Mouse (Mus musculus) stomach, embryonic 15.5 days (tissue): Measurements from ENCODE around the gene Vti1a. TPM values are rescaled to one million over a fixed set of nuclear protein-coding genes. Genes with fewer than 3 reads are reported as not detected.

Experiments
- ATAC-seq: fragments of 200-750 bp; cut with Nextera tagmentation; 2 replicates; pipeline ENCODE4 v1.8.0; 2017; ENCODE audit warnings: low read depth, moderate number of reproducible peaks, moderate TSS enrichment; ENCODE audit not compliant: insufficient read depth, low FRiP score
- H3K27ac ChIP-seq: fragments of 300-500 bp; sonication (generic); 2 replicates; pipeline ENCODE4 v1.5.1; 2015; ENCODE audit warnings: mild to moderate bottlenecking, inconsistent platforms
- H3K27me3 ChIP-seq: fragments of 300-500 bp; sonication (generic); replicated peaks from 2 replicates; pipeline ENCODE4 v1.6.1; 2015; ENCODE audit warnings: inconsistent platforms
- H3K36me3 ChIP-seq: fragments of 300-500 bp; sonication (generic); 2 replicates; pipeline ENCODE4 v1.6.1; 2015; ENCODE audit warnings: inconsistent platforms
- H3K4me1 ChIP-seq: fragments of 300-500 bp; sonication (generic); 2 replicates; pipeline ENCODE4 v1.6.1; 2015; ENCODE audit warnings: inconsistent platforms
- H3K4me2 ChIP-seq: fragments of 300-500 bp; sonication (generic); 2 replicates; pipeline ENCODE4 v1.6.1; 2015; ENCODE audit warnings: mild to moderate bottlenecking, inconsistent platforms
- H3K4me3 ChIP-seq: fragments of 300-500 bp; sonication (generic); replicated peaks from 2 replicates; pipeline ENCODE4 v1.5.1; 2015; ENCODE audit warnings: inconsistent platforms
- H3K9ac ChIP-seq: fragments of 300-500 bp; sonication (generic); 2 replicates; pipeline ENCODE4 v1.6.1; 2015; ENCODE audit warnings: inconsistent platforms
- H3K9me3 ChIP-seq: fragments of 300-500 bp; sonication (generic); 2 replicates; pipeline ENCODE4 v1.6.1; 2016; ENCODE audit warnings: inconsistent platforms
- WGBS: fragments of 180-500 bp; shearing (Covaris S2); methylation state at CpG from one replicate; pipeline ENCODE4 v1.1.7; 2015; 5-methylcytosine and 5-hydroxymethylcytosine counted together
- polyA plus RNA-seq: library from polyadenylated mRNA; unstranded; fragments of >200 nt; fragmentation: Nextera tagmentation; extraction: Ambion mirVana; gene quantifications from 2 replicates; pipeline ENCODE4 v1.2.1, GENCODE M21; 2015

Vti1a gene
- polyA plus RNA-seq, 1 experiment from 2014 or later: 23.5 TPM

DNA sequence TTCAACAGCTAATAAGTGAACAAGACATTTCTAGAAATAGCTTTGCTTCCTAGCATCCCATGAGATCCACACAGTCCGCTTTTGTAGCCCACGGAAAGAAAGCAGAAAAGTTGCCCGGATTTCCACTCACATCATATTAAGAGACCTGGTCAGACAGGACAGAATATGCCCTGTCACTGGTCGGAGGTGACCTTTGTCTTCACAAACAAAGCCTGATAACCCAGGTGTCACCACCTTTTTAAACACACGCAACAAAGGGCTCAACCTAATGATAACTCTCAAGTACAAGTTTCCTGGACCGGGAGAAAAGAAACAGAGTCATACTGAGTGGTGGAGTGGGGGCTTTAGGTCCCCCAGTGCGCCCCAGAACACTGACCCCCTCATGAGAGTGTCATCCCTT lies 236.2 kb downstream of the Vti1a start:
- ATAC-seq: no peak
- Histone ChIP-seq H3K9me3 (no peaks in the 10 kb centered on the region), H3K27ac (peak overlapping the region; percentile 31; the same call in 1 of the 2 replicates), H3K36me3 (no peaks in the 10 kb centered on the region), H3K4me2 (no peak overlapping the region), H3K4me3 (no peak overlapping the region), H3K4me1 (0 out of 2 replicates have a peak, but pooled peaks cover 6% of the 10 kb centered on the region), H3K27me3 (no peaks in the 10 kb centered on the region), H3K9ac (no peak overlapping the region)
- 60% methylated on average over 7 of the region's 7 CpGs for WGBS

DNA sequence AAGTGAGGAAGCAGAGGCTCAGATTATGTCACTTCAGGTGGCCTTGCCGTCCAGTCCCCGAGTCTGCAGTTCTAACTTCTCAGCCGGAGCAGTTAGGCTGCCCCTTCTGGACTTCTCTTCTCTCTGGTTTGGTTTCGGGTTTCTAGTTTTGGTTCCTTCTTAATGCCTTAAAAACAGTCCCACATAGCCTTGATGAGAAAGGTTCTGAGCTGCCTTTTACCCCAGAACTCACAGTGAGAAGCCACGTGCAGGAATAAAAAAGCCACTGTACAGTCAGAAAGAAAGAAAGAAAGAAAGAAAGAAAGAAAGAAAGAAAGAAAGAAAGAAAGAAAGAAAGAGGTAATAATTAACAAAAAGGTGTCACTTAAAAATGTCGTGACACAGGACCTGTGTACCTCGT lies 236.8 kb downstream of the Vti1a start:
- H3K9me3 ChIP-seq: no peaks in the 10 kb centered on the region
- H3K36me3 ChIP-seq: no peaks in the 10 kb centered on the region
- no peak for ATAC-seq
- H3K4me1 ChIP-seq: 0 out of 2 replicates have a peak, but pooled peaks cover 6% of the 10 kb centered on the region
- H3K27me3 ChIP-seq: no peaks in the 10 kb centered on the region
- no peak overlapping the region for H3K4me2 ChIP-seq
- 61% methylated on average over 7 of the region's 7 CpGs for WGBS
- H3K4me3 ChIP-seq: no peak overlapping the region
- no peak overlapping the region for H3K9ac ChIP-seq
- H3K27ac ChIP-seq: peak overlapping the region; percentile 31; the same call in 1 of the 2 replicates

DNA sequence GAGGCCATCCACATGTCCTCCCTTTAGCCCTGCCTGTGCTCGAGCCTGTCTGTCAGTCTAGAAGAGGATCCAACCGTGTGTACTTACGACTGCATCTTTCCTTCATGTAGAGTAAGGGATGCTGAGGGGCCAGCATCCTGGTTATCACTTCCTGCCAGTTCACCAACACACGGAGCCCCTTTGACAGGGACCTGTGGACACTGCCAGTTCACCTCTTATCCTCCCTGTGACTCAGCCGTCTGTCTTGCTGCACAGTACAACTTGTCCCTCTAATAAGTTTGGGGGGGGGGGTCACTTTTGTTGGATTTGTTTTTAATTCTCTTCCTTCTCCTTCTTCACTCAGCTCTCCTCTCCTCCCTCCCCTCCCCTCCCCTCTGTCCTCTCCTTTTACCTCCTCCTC lies 238.2 kb downstream of the Vti1a start:
- Histone ChIP-seq H3K27ac (no peak overlapping the region), H3K4me3 (no peak overlapping the region), H3K36me3 (no peaks in the 10 kb centered on the region), H3K9me3 (no peaks in the 10 kb centered on the region), H3K4me2 (no peak overlapping the region), H3K4me1 (0 out of 2 replicates have a peak, but pooled peaks cover 3% of the 10 kb centered on the region), H3K27me3 (no peaks in the 10 kb centered on the region), H3K9ac (no peak overlapping the region)
- ATAC-seq: no peak
- 60% methylated on average over 5 of the region's 5 CpGs for WGBS

DNA sequence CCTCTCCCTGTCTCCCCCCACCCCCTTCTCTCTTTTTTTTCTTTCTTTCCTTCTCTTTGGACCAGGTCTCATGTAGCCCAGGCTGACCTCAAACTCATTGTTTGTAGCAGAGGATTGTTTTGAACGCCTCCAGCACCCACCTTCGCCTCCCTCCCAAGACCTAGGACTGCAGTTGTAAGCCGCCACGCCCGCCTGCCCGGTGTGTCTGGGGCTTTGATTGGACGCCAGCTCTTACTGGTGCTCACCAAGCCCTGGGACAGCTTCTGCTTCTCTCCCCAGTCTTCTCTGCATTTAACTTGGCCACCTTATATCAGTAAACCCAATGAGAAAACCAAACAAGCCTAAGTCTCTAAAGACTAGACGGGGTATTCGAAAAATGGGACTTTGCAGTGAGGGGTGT lies 238.6 kb downstream of the Vti1a start:
- Histone ChIP-seq H3K27me3 (no peaks in the 10 kb centered on the region), H3K4me3 (no peak overlapping the region), H3K4me1 (0 out of 2 replicates have a peak, but pooled peaks cover 3% of the 10 kb centered on the region), H3K4me2 (no peak overlapping the region), H3K36me3 (no peaks in the 10 kb centered on the region), H3K27ac (no peak overlapping the region), H3K9me3 (no peaks in the 10 kb centered on the region), H3K9ac (no peak overlapping the region)
- no peak for ATAC-seq
- WGBS: 77% methylated on average over 9 of the region's 9 CpGs

DNA sequence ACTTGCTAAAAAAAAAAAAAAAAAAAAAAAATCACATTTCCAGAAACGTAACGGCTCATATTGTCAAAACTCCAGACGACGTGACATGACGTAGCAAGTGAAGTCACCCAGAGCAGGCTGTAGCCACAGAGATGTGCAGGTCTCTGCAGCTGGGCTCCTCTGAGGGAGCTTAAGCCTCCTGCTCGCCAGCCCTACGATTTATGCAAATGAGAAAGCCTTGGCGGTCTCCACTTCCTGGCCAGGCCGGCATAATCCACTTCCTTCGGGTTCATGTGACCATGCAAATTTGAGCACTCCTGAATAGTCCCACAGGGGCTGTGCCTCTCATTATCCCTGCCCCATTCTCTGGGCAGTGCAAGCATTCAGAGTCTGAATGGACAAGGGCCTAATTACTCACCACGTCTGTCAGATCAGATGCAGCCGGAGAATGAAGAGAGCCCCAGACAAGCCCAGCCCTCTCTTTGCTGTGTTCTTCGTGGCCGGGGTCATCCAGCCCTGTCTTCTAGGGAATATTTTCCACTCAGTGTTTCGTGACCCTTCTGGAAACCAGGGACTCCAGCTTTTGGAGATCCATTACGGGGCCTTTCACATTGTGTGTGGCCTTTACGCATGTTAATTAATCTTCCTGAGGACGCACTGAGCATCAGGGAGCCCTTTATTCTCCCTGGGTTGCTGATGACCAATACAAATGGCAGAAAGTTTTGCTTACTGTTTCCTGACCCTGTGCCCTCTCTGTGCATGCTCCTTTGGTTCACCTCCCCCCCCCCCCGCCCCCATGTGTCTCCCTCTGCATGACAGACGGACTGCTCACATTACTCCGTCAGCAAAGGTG lies 240.3 kb downstream of the Vti1a start:
- H3K9me3 ChIP-seq: no peaks in the 10 kb centered on the region
- H3K27ac ChIP-seq: peak overlapping the region; percentile 31; the same call in 1 of the 2 replicates
- no peak overlapping the region for H3K4me3 ChIP-seq
- ATAC-seq: peak; percentile 81
- H3K4me1 ChIP-seq: 0 out of 2 replicates have a peak, but pooled peaks cover 3% of the 10 kb centered on the region
- no peaks in the 10 kb centered on the region for H3K27me3 ChIP-seq
- no peak overlapping the region for H3K9ac ChIP-seq
- 21% methylated on average over 21 of the region's 21 CpGs for WGBS
- no peaks in the 10 kb centered on the region for H3K36me3 ChIP-seq
- H3K4me2 ChIP-seq: peak overlapping the region; percentile 38

DNA sequence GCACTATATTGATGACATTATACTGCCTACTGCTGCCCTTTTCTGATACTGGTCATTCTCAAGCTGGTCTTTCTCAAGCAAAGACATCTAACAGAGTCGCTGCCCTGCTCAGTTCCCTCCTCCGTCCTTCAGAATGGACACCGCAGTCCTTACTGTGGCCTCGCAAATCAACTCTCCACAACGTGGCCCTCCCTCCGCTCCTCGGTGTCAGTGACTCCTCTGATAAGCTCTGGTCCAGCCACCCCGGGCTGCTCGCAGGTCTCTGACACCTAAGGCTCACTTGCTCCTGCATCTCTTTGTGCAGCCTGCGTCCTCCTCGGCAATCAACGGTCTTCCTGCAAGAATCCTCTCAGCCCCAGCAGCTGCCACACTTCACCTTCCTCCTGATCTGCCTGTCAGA lies 243.2 kb downstream of the Vti1a start:
- H3K9me3 ChIP-seq: no peaks in the 10 kb centered on the region
- H3K36me3 ChIP-seq: no peaks in the 10 kb centered on the region
- WGBS: 62% methylated on average over 12 of the region's 12 CpGs
- no peak overlapping the region for H3K4me2 ChIP-seq
- ATAC-seq: no peak
- H3K27ac ChIP-seq: no peak overlapping the region
- H3K4me3 ChIP-seq: no peak overlapping the region
- H3K27me3 ChIP-seq: no peaks in the 10 kb centered on the region
- H3K9ac ChIP-seq: no peak overlapping the region
- peaks cover 18% of the 10 kb centered on the region for H3K4me1 ChIP-seq

- 69% methylated on average over 11 of the region's 11 CpGs for WGBS
- H3K4me1 ChIP-seq: peaks cover 18% of the 10 kb centered on the region
- ATAC-seq: no peak
- no peak overlapping the region for H3K4me3 ChIP-seq
- H3K4me2 ChIP-seq: no peak overlapping the region
- no peak overlapping the region for H3K9ac ChIP-seq
- no peaks in the 10 kb centered on the region for H3K36me3 ChIP-seq
- no peaks in the 10 kb centered on the region for H3K27me3 ChIP-seq
- H3K9me3 ChIP-seq: no peaks in the 10 kb centered on the region
- H3K27ac ChIP-seq: no peak overlapping the region
Measured at GRCm38 (mm10) chr19:55560088-55560682, 244.1 kb downstream of the Vti1a start.

GRCm38 (mm10) chr19:55561469-55561868 lies 245.4 kb downstream of the Vti1a start:
- Histone ChIP-seq H3K9ac (no peak overlapping the region), H3K36me3 (no peaks in the 10 kb centered on the region), H3K4me2 (no peak overlapping the region), H3K27me3 (no peaks in the 10 kb centered on the region), H3K9me3 (no peaks in the 10 kb centered on the region), H3K4me3 (no peak overlapping the region), H3K27ac (no peak overlapping the region), H3K4me1 (peaks cover 20% of the 10 kb centered on the region)
- 91% methylated on average over 10 of the region's 10 CpGs for WGBS
- ATAC-seq: no peak

- Histone ChIP-seq H3K4me1 (peaks cover 20% of the 10 kb centered on the region), H3K9me3 (no peaks in the 10 kb centered on the region), H3K27me3 (no peaks in the 10 kb centered on the region), H3K4me2 (no peak overlapping the region), H3K27ac (peak overlapping the region; percentile 48; the same call in 1 of the 2 replicates), H3K9ac (no peak overlapping the region), H3K36me3 (no peaks in the 10 kb centered on the region), H3K4me3 (no peak overlapping the region)
- no peak for ATAC-seq
- WGBS: 67% methylated on average over 14 of the region's 14 CpGs
Measured at GRCm38 (mm10) chr19:55562487-55563147, 246.5 kb downstream of the Vti1a start.

DNA sequence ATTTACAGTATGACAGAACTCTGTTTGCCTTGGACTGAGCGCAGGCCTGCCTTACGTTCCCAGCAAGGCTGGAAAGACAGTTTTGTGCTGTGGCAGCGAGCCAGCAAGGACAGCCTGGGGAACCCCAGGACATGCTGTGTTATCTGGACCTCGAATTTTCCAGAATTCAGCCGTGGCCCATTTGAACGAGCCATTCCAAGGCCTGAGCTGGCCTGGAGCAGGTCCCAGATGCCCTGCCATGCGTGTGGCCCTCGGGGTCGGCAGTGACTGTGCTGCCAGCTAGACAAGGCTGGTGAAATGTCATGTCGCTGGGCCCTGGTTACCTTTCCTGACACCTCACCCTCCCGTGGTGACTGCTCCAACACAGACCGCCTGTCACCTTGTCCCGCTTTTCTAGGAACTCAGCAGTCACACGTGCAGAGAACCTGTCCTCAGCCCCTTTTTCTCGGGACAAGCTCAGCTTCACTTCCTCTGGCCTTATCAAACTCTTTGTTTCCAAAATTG lies 247.1 kb downstream of the Vti1a start:
- Histone ChIP-seq H3K36me3 (no peaks in the 10 kb centered on the region), H3K4me3 (no peak overlapping the region), H3K27ac (peak overlapping the region; percentile 48; the same call in 1 of the 2 replicates), H3K9me3 (no peaks in the 10 kb centered on the region), H3K27me3 (no peaks in the 10 kb centered on the region), H3K9ac (no peak overlapping the region), H3K4me2 (no peak overlapping the region), H3K4me1 (peaks cover 20% of the 10 kb centered on the region)
- 62% methylated on average over 15 of the region's 15 CpGs for WGBS
- no peak for ATAC-seq

GRCm38 (mm10) chr19:55564104-55564938 lies 248.2 kb downstream of the Vti1a start:
- H3K9ac ChIP-seq: no peak overlapping the region
- no peaks in the 10 kb centered on the region for H3K36me3 ChIP-seq
- H3K4me1 ChIP-seq: peaks cover 24% of the 10 kb centered on the region
- no peak overlapping the region for H3K4me2 ChIP-seq
- no peak for ATAC-seq
- H3K4me3 ChIP-seq: no peak overlapping the region
- no peaks in the 10 kb centered on the region for H3K9me3 ChIP-seq
- H3K27ac ChIP-seq: no peak overlapping the region
- 82% methylated on average over 13 of the region's 13 CpGs for WGBS
- no peaks in the 10 kb centered on the region for H3K27me3 ChIP-seq
